Mouse (Mus musculus): ENCODE data around the gene Drap1.
"Not testable (repeated sequence)": the region's sequence is repeated elsewhere in the genome, so short reads cannot be mapped to it uniquely, and the experiment has no call there.

Drap1 gene

GRCm38 (mm10) chr19:5418750-5419466 is 5.9 kb downstream of the Drap1 start:
- peak; percentile 96 for DNase-seq

- peak; percentile 99 for DNase-seq
Measured at GRCm38 (mm10) chr19:5414534-5414957, 10.2 kb downstream of the Drap1 start.

- DNase-seq: peak; percentile 93
Measured at GRCm38 (mm10) chr19:5413840-5414239, 10.9 kb downstream of the Drap1 start.

GRCm38 (mm10) chr19:5411961-5412360 is 12.8 kb downstream of the Drap1 start:
- peak; percentile 98 for DNase-seq

GRCm38 (mm10) chr19:5410641-5411040 is 14.1 kb downstream of the Drap1 start:
- DNase-seq: no peak

- peak; percentile 97 for DNase-seq
Measured at GRCm38 (mm10) chr19:5409068-5409467, 15.7 kb downstream of the Drap1 start.

- DNase-seq: peak; percentile 97
Measured at GRCm38 (mm10) chr19:5408057-5409001, 16.4 kb downstream of the Drap1 start.

- peak; percentile 96 for DNase-seq
Measured at GRCm38 (mm10) chr19:5407133-5407532, 17.6 kb downstream of the Drap1 start.

- DNase-seq: peak; percentile 98
Measured at GRCm38 (mm10) chr19:5406531-5407126, 18.1 kb downstream of the Drap1 start.

GRCm38 (mm10) chr19:5405924-5406323 is 18.9 kb downstream of the Drap1 start:
- no peak for DNase-seq

GRCm38 (mm10) chr19:5402293-5402692 is 22.5 kb downstream of the Drap1 start, which contains the start of gene Tsga10ip:
Tsga10ip (minus strand) TSS chr19:5402526.
- no peak for DNase-seq

- not testable (repeated sequence) for DNase-seq
Measured at GRCm38 (mm10) chr19:5401073-5401472, 23.7 kb downstream of the Drap1 start.

- DNase-seq: no peak
Measured at GRCm38 (mm10) chr19:5395371-5395770, 29.4 kb downstream of the Drap1 start.

GRCm38 (mm10) chr19:5394168-5394567 is 30.6 kb downstream of the Drap1 start:
- DNase-seq: no peak

- DNase-seq: no peak
Measured at GRCm38 (mm10) chr19:5392892-5393291, 31.9 kb downstream of the Drap1 start.

GRCm38 (mm10) chr19:5390416-5390815 is 34.4 kb downstream of the Drap1 start:
- DNase-seq: no peak

GRCm38 (mm10) chr19:5389647-5390046 is 35.1 kb downstream of the Drap1 start:
- DNase-seq: peak; percentile 95

GRCm38 (mm10) chr19:5388588-5389242 is 36.1 kb downstream of the Drap1 start, which contains the start of gene Sart1:
Sart1 (minus strand) TSS chr19:5388703.
- peak; percentile 100 for DNase-seq

- no peak for DNase-seq
Measured at GRCm38 (mm10) chr19:5388011-5388441, 36.8 kb downstream of the Drap1 start.

- no peak for DNase-seq
Measured at GRCm38 (mm10) chr19:5384715-5385114, 40.1 kb downstream of the Drap1 start.

GRCm38 (mm10) chr19:5383326-5383725 is 41.5 kb downstream of the Drap1 start:
- peak; percentile 90 for DNase-seq

- no peak for DNase-seq
Measured at GRCm38 (mm10) chr19:5377446-5377845, 47.3 kb downstream of the Drap1 start.

GRCm38 (mm10) chr19:5374748-5375147 is 50.0 kb downstream of the Drap1 start:
- no peak for DNase-seq

Data from heart, adult 11 months (tissue).